Mouse (Mus musculus): ENCODE measurements around the gene Ccdc62. TPM values are rescaled to one million over a fixed set of nuclear protein-coding genes. Genes with fewer than 3 reads are reported as not detected.

The Ccdc62 gene
- polyA plus RNA-seq, 1 experiment from 2014 or later = 6.4 TPM

DNA sequence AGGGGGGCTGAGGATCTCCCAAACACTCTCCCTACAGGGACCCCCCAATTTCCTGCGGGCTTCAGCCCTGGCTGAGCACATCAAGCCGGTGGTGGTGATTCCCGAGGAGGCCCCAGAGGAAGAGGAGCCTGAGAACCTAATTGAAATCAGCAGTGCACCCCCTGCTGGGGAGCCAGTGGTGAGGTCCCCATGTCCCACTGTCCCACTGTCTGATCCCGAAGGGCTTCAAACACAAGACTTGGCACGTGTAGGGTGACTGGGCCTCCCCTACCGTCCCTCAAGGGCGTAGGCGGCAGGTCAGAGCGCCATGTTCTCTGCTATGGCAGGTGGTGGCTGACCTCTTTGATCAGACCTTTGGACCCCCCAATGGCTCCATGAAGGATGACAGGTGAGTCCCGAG lies 65.7 kb downstream of the Ccdc62 start:
- WGBS (ENCODE audit: insufficient replicate concordance) = 72% methylated on average over 10 of the region's 10 CpGs
- no peaks in the 10 kb centered on the region for H3K9me3 ChIP-seq (replicated peaks; ENCODE audit: control insufficient read depth, low read length)
- no peaks in the 10 kb centered on the region for H3K27me3 ChIP-seq (ENCODE audit: control insufficient read depth, insufficient read depth, low read length)
- ATAC-seq (replicated peaks; ENCODE audit: insufficient number of reproducible peaks, low FRiP score, low TSS enrichment) = no peak
- no peak overlapping the region for H3K4me2 ChIP-seq
- peaks cover 7% of the 10 kb centered on the region for H3K4me1 ChIP-seq (ENCODE audit: control insufficient read depth, insufficient read depth, low read length)
- no peak overlapping the region for H3K9ac ChIP-seq (ENCODE audit: low read depth, low read length)
- no peak overlapping the region for H3K27ac ChIP-seq (ENCODE audit: low read depth, low read length)
- H3K4me3 ChIP-seq (ENCODE audit: low read depth, low read length) = no peak overlapping the region
- no peaks in the 10 kb centered on the region for H3K36me3 ChIP-seq (ENCODE audit: control insufficient read depth, insufficient read depth, low read length)

DNA sequence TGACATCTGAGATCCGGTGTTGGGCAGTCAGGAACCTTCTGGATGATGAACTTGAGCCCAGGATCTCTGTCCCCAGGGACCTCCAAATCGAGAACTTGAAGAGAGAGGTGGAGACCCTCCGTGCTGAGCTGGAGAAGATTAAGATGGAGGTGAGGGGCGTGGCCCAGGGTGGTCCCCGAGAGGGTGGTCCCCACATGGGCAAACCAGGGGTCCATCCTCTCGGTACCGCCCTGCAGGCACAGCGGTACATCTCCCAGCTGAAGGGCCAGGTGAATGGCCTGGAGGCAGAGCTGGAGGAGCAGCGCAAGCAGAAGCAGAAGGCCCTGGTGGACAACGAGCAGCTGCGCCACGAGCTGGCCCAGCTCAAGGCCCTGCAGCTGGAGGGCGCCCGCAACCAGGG lies 66.2 kb downstream of the Ccdc62 start:
- H3K27me3 ChIP-seq (ENCODE audit: control insufficient read depth, insufficient read depth, low read length) = no peaks in the 10 kb centered on the region
- no peak for ATAC-seq (replicated peaks; ENCODE audit: insufficient number of reproducible peaks, low FRiP score, low TSS enrichment)

GRCm38 (mm10) chr5:123997211-123997751 lies 66.8 kb downstream of the Ccdc62 start:
- H3K27ac ChIP-seq (ENCODE audit: low read depth, low read length) = no peak overlapping the region
- H3K9me3 ChIP-seq (replicated peaks; ENCODE audit: control insufficient read depth, low read length) = no peaks in the 10 kb centered on the region
- peaks cover 7% of the 10 kb centered on the region for H3K4me1 ChIP-seq (ENCODE audit: control insufficient read depth, insufficient read depth, low read length)
- H3K27me3 ChIP-seq (ENCODE audit: control insufficient read depth, insufficient read depth, low read length) = no peaks in the 10 kb centered on the region
- H3K4me3 ChIP-seq (ENCODE audit: low read depth, low read length) = no peak overlapping the region
- no peaks in the 10 kb centered on the region for H3K36me3 ChIP-seq (ENCODE audit: control insufficient read depth, insufficient read depth, low read length)
- 87% methylated on average over 24 of the region's 24 CpGs for WGBS (ENCODE audit: insufficient replicate concordance)
- H3K9ac ChIP-seq (ENCODE audit: low read depth, low read length) = no peak overlapping the region
- ATAC-seq (replicated peaks; ENCODE audit: insufficient number of reproducible peaks, low FRiP score, low TSS enrichment) = no peak
- no peak overlapping the region for H3K4me2 ChIP-seq

More for the DNA sequence above, 66.2 kb downstream of the Ccdc62 start:
- Histone ChIP-seq H3K4me2 (no peak overlapping the region), H3K9ac (ENCODE audit: low read depth, low read length) (no peak overlapping the region), H3K36me3 (ENCODE audit: control insufficient read depth, insufficient read depth, low read length) (no peaks in the 10 kb centered on the region), H3K27ac (ENCODE audit: low read depth, low read length) (no peak overlapping the region), H3K4me3 (ENCODE audit: low read depth, low read length) (no peak overlapping the region), H3K4me1 (ENCODE audit: control insufficient read depth, insufficient read depth, low read length) (peaks cover 8% of the 10 kb centered on the region), H3K9me3 (replicated peaks; ENCODE audit: control insufficient read depth, low read length) (no peaks in the 10 kb centered on the region)
- WGBS (ENCODE audit: insufficient replicate concordance) = 87% methylated on average over 14 of the region's 14 CpGs

- ATAC-seq (replicated peaks; ENCODE audit: insufficient number of reproducible peaks, low FRiP score, low TSS enrichment) = no peak
- Histone ChIP-seq H3K36me3 (ENCODE audit: control insufficient read depth, insufficient read depth, low read length) (no peaks in the 10 kb centered on the region), H3K27ac (ENCODE audit: low read depth, low read length) (no peak overlapping the region), H3K27me3 (ENCODE audit: control insufficient read depth, insufficient read depth, low read length) (no peaks in the 10 kb centered on the region), H3K9ac (ENCODE audit: low read depth, low read length) (no peak overlapping the region), H3K4me1 (ENCODE audit: control insufficient read depth, insufficient read depth, low read length) (peaks cover 4% of the 10 kb centered on the region), H3K9me3 (replicated peaks; ENCODE audit: control insufficient read depth, low read length) (no peaks in the 10 kb centered on the region), H3K4me2 (no peak overlapping the region; the same call in 1 of the 2 replicates), H3K4me3 (ENCODE audit: low read depth, low read length) (no peak overlapping the region)
- 80% methylated on average over 16 of the region's 16 CpGs for WGBS (ENCODE audit: insufficient replicate concordance)
Measured at GRCm38 (mm10) chr5:123997811-123998210, 67.3 kb downstream of the Ccdc62 start.

- 44% methylated on average over 10 of the region's 10 CpGs for WGBS (ENCODE audit: insufficient replicate concordance)
- Histone ChIP-seq H3K36me3 (ENCODE audit: control insufficient read depth, insufficient read depth, low read length) (no peaks in the 10 kb centered on the region), H3K4me2 (no peak overlapping the region), H3K9me3 (replicated peaks; ENCODE audit: control insufficient read depth, low read length) (no peaks in the 10 kb centered on the region), H3K27me3 (ENCODE audit: control insufficient read depth, insufficient read depth, low read length) (no peaks in the 10 kb centered on the region), H3K27ac (ENCODE audit: low read depth, low read length) (no peak overlapping the region), H3K4me3 (ENCODE audit: low read depth, low read length) (no peak overlapping the region), H3K9ac (ENCODE audit: low read depth, low read length) (no peak overlapping the region), H3K4me1 (ENCODE audit: control insufficient read depth, insufficient read depth, low read length) (peaks cover 8% of the 10 kb centered on the region)
- no peak for ATAC-seq (replicated peaks; ENCODE audit: insufficient number of reproducible peaks, low FRiP score, low TSS enrichment)
Measured at GRCm38 (mm10) chr5:123998370-123998769, 67.9 kb downstream of the Ccdc62 start.

GRCm38 (mm10) chr5:124000824-124001223 lies 70.3 kb downstream of the Ccdc62 start:
- Histone ChIP-seq H3K4me3 (ENCODE audit: low read depth, low read length) (no peak overlapping the region), H3K27me3 (ENCODE audit: control insufficient read depth, insufficient read depth, low read length) (no peaks in the 10 kb centered on the region), H3K9me3 (replicated peaks; ENCODE audit: control insufficient read depth, low read length) (no peaks in the 10 kb centered on the region), H3K4me2 (no peak overlapping the region), H3K27ac (ENCODE audit: low read depth, low read length) (no peak overlapping the region), H3K36me3 (ENCODE audit: control insufficient read depth, insufficient read depth, low read length) (peaks cover 9% of the 10 kb centered on the region), H3K9ac (ENCODE audit: low read depth, low read length) (no peak overlapping the region), H3K4me1 (ENCODE audit: control insufficient read depth, insufficient read depth, low read length) (peaks cover 8% of the 10 kb centered on the region)
- peak; percentile 40; the same call in 1 of the 2 replicates for ATAC-seq (replicated peaks; ENCODE audit: insufficient number of reproducible peaks, low FRiP score, low TSS enrichment)
- 13% methylated on average over 7 of the region's 7 CpGs for WGBS (ENCODE audit: insufficient replicate concordance)

DNA sequence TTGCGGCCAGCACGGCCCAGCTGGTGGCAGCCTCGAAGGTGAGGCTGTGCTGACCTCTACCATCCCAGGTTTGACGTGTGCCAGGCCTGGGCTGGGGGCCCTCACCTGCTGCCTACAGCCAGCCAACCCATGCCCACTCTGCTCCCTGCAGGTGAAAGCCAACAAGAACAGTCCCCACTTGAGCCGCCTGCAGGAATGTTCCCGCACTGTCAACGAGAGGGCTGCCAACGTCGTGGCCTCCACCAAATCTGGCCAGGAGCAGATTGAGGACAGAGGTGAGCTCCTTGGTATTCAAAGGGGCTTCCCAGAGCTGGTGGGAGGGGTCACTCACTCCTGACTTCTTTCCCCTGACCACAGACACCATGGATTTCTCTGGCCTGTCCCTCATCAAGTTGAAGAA lies 70.8 kb downstream of the Ccdc62 start:
- no peak for ATAC-seq (replicated peaks; ENCODE audit: insufficient number of reproducible peaks, low FRiP score, low TSS enrichment)
- H3K4me2 ChIP-seq = no peak overlapping the region
- peaks cover 12% of the 10 kb centered on the region for H3K36me3 ChIP-seq (ENCODE audit: control insufficient read depth, insufficient read depth, low read length)
- H3K9ac ChIP-seq (ENCODE audit: low read depth, low read length) = no peak overlapping the region
- no peak overlapping the region for H3K4me3 ChIP-seq (ENCODE audit: low read depth, low read length)
- no peaks in the 10 kb centered on the region for H3K9me3 ChIP-seq (replicated peaks; ENCODE audit: control insufficient read depth, low read length)
- no peaks in the 10 kb centered on the region for H3K27me3 ChIP-seq (ENCODE audit: control insufficient read depth, insufficient read depth, low read length)
- 47% methylated on average over 9 of the region's 9 CpGs for WGBS (ENCODE audit: insufficient replicate concordance)
- no peak overlapping the region for H3K27ac ChIP-seq (ENCODE audit: low read depth, low read length)
- H3K4me1 ChIP-seq (ENCODE audit: control insufficient read depth, insufficient read depth, low read length) = peaks cover 8% of the 10 kb centered on the region

DNA sequence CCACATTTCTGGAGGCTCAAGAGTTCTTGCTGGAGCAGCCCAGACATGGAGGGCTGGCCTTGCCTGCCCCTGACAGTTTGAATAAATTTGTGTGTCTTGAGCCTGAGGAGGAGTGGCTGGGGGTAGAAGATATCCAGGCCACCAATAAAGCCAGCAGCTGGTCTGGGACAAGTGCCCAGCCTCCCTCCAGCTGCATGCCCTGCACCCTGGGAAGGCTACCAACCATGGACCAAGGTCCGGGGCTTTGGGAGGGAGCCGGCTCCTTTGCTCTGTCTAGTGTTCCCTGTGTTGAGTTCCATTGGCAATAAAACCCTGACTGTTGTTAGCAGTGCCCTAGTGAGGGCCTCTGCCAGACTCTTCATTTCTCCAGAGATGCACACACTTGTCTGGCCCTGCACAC lies 72.4 kb downstream of the Ccdc62 start:
- Histone ChIP-seq H3K36me3 (ENCODE audit: control insufficient read depth, insufficient read depth, low read length) (peaks cover 17% of the 10 kb centered on the region), H3K27ac (ENCODE audit: low read depth, low read length) (no peak overlapping the region), H3K27me3 (ENCODE audit: control insufficient read depth, insufficient read depth, low read length) (no peaks in the 10 kb centered on the region), H3K9me3 (replicated peaks; ENCODE audit: control insufficient read depth, low read length) (no peaks in the 10 kb centered on the region), H3K4me3 (ENCODE audit: low read depth, low read length) (no peak overlapping the region), H3K4me2 (no peak overlapping the region), H3K4me1 (ENCODE audit: control insufficient read depth, insufficient read depth, low read length) (peaks cover 8% of the 10 kb centered on the region), H3K9ac (ENCODE audit: low read depth, low read length) (no peak overlapping the region)
- 86% methylated on average over 2 of the region's 2 CpGs for WGBS (ENCODE audit: insufficient replicate concordance)
- no peak for ATAC-seq (replicated peaks; ENCODE audit: insufficient number of reproducible peaks, low FRiP score, low TSS enrichment)

DNA sequence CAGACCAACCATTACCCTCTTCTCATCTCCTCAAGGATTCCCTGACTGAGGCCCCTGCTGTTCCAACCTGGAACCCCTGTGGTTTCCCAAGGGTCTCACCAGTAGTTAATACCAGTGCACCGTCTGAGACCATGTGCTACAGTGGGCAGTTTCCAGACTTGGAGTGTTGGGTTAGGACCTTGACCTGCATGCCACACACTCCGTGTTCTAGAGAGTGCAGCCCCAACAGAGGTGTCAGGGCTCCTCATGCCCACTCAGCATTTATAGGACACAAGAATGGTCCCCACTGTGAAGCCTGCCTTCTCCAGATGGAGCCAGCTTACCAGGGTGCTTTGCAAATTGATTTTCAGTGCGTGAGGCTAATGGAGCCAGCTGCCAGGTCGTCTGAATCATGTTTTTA lies 72.9 kb downstream of the Ccdc62 start:
- peak overlapping the region; percentile 18; the same call in 1 of the 2 replicates for H3K27ac ChIP-seq (ENCODE audit: low read depth, low read length)
- 68% methylated on average over 4 of the region's 4 CpGs for WGBS (ENCODE audit: insufficient replicate concordance)
- no peak overlapping the region for H3K4me3 ChIP-seq (ENCODE audit: low read depth, low read length)
- H3K36me3 ChIP-seq (ENCODE audit: control insufficient read depth, insufficient read depth, low read length) = peaks cover 21% of the 10 kb centered on the region
- ATAC-seq (replicated peaks; ENCODE audit: insufficient number of reproducible peaks, low FRiP score, low TSS enrichment) = no peak
- peaks cover 8% of the 10 kb centered on the region for H3K4me1 ChIP-seq (ENCODE audit: control insufficient read depth, insufficient read depth, low read length)
- no peaks in the 10 kb centered on the region for H3K9me3 ChIP-seq (replicated peaks; ENCODE audit: control insufficient read depth, low read length)
- no peak overlapping the region for H3K4me2 ChIP-seq
- no peak overlapping the region for H3K9ac ChIP-seq (ENCODE audit: low read depth, low read length)
- no peaks in the 10 kb centered on the region for H3K27me3 ChIP-seq (ENCODE audit: control insufficient read depth, insufficient read depth, low read length)
